Mouse (Mus musculus) embryonic facial prominence, embryonic 12.5 days (tissue): Measurements from ENCODE around the gene Rxfp4. TPM values are rescaled to one million over a fixed set of nuclear protein-coding genes. Genes with fewer than 3 reads are reported as not detected.
A peak's percentile ranks its signal among the peaks of the same experiment; 100 is the strongest.

Experiments
- ATAC-seq: fragments of 200-750 bp; cut with Nextera tagmentation; 2 replicates; pipeline ENCODE4 v1.8.0; 2017; ENCODE audit not compliant: insufficient number of reproducible peaks, insufficient read depth, low FRiP score, low TSS enrichment
- H3K27ac ChIP-seq: fragments of 300-500 bp; sonication (generic); 2 replicates; pipeline ENCODE4 v1.5.1; 2016; ENCODE audit warnings: mild to moderate bottlenecking
- H3K27me3 ChIP-seq: fragments of 300-500 bp; sonication (generic); 2 replicates; pipeline ENCODE4 v1.6.1; 2016; ENCODE audit warnings: mild to moderate bottlenecking, moderate library complexity
- H3K36me3 ChIP-seq: fragments of 300-500 bp; sonication (generic); 2 replicates; pipeline ENCODE4 v1.6.1; 2016; ENCODE audit warnings: mild to moderate bottlenecking
- H3K4me1 ChIP-seq: fragments of 300-500 bp; sonication (generic); 2 replicates; pipeline ENCODE4 v1.6.1; 2016
- H3K4me2 ChIP-seq: fragments of 300-500 bp; sonication (generic); replicated peaks from 2 replicates; pipeline ENCODE4 v1.6.1; 2016; ENCODE audit warnings: mild to moderate bottlenecking, moderate library complexity
- H3K4me3 ChIP-seq: fragments of 300-500 bp; sonication (generic); 2 replicates; pipeline ENCODE4 v1.5.1; 2016; ENCODE audit warnings: mild to moderate bottlenecking
- H3K9ac ChIP-seq: fragments of 300-500 bp; sonication (generic); 2 replicates; pipeline ENCODE4 v1.6.1; 2016; ENCODE audit warnings: mild to moderate bottlenecking, moderate library complexity
- H3K9me3 ChIP-seq: fragments of 300-500 bp; sonication (generic); 2 replicates; pipeline ENCODE4 v1.6.1; 2016; ENCODE audit warnings: mild to moderate bottlenecking, moderate library complexity
- WGBS: fragments of 180-500 bp; shearing (Covaris S2); methylation state at CpG from one replicate; pipeline ENCODE4 v1.1.7; 2016; 5-methylcytosine and 5-hydroxymethylcytosine counted together
- polyA plus RNA-seq: library from polyadenylated mRNA; unstranded; fragments of >200 nt; fragmentation: Nextera tagmentation; extraction: Ambion mirVana; gene quantifications from 2 replicates; pipeline ENCODE4 v1.2.1, GENCODE M21; 2016

Rxfp4 gene
- polyA plus RNA-seq, 1 experiment from 2014 or later, result not detected

GRCm38 (mm10) chr3:88650713-88651504 lies 2.0 kb downstream of the Rxfp4 start:
- Histone ChIP-seq H3K4me1 (no peaks in the 10 kb centered on the region), H3K4me3 (no peak overlapping the region), H3K36me3 (peaks cover 29% of the 10 kb centered on the region), H3K27me3 (no peaks in the 10 kb centered on the region), H3K9me3 (no peaks in the 10 kb centered on the region), H3K4me2 (no peak overlapping the region), H3K9ac (no peak overlapping the region), H3K27ac (no peak overlapping the region)
- 75% methylated on average over 13 of the region's 13 CpGs for WGBS
- no peak for ATAC-seq

GRCm38 (mm10) chr3:88649967-88650366 lies 3.0 kb downstream of the Rxfp4 start:
- H3K4me1 ChIP-seq, result no peaks in the 10 kb centered on the region
- WGBS, result 95% methylated on average over 13 of the region's 13 CpGs
- H3K4me2 ChIP-seq, result no peak overlapping the region
- ATAC-seq, result no peak
- no peak overlapping the region for H3K9ac ChIP-seq
- peaks cover 39% of the 10 kb centered on the region for H3K36me3 ChIP-seq
- no peaks in the 10 kb centered on the region for H3K9me3 ChIP-seq
- no peak overlapping the region for H3K27ac ChIP-seq
- no peak overlapping the region for H3K4me3 ChIP-seq
- no peaks in the 10 kb centered on the region for H3K27me3 ChIP-seq

DNA sequence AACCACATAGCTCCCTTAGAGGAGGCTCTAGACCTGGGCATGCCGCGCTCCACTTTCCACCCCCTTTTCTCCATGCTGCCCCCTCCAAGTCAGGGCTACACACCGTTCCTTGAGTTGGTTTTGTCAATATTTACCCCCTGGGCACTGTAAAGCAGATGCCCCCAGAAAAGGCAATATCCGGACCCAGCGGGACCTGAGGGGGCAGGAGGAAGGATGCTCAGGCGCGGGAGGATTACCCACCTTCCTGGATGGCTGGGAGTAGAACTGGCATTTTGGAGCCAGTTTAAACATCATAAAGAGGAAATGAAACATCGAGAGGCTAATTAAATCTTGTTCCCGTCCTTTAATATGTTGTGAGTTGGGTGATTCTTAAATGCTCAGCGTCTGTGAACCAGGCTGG lies 3.8 kb downstream of the Rxfp4 start:
- peaks cover 47% of the 10 kb centered on the region for H3K36me3 ChIP-seq

GRCm38 (mm10) chr3:88648452-88649168 lies 4.3 kb downstream of the Rxfp4 start:
- Histone ChIP-seq H3K9me3 (no peaks in the 10 kb centered on the region), H3K4me3 (no peak overlapping the region), H3K27ac (no peak overlapping the region), H3K4me1 (no peaks in the 10 kb centered on the region), H3K9ac (no peak overlapping the region), H3K36me3 (peaks cover 52% of the 10 kb centered on the region), H3K4me2 (no peak overlapping the region), H3K27me3 (no peaks in the 10 kb centered on the region)
- ATAC-seq, result no peak
- 86% methylated on average over 12 of the region's 12 CpGs for WGBS

More for the DNA sequence above, 3.8 kb downstream of the Rxfp4 start:
- H3K4me1 ChIP-seq, result no peaks in the 10 kb centered on the region
- no peak overlapping the region for H3K9ac ChIP-seq
- no peak overlapping the region for H3K4me3 ChIP-seq
- H3K27ac ChIP-seq, result no peak overlapping the region
- H3K27me3 ChIP-seq, result no peaks in the 10 kb centered on the region
- 82% methylated on average over 10 of the region's 10 CpGs for WGBS
- ATAC-seq, result no peak
- no peak overlapping the region for H3K4me2 ChIP-seq
- no peaks in the 10 kb centered on the region for H3K9me3 ChIP-seq

DNA sequence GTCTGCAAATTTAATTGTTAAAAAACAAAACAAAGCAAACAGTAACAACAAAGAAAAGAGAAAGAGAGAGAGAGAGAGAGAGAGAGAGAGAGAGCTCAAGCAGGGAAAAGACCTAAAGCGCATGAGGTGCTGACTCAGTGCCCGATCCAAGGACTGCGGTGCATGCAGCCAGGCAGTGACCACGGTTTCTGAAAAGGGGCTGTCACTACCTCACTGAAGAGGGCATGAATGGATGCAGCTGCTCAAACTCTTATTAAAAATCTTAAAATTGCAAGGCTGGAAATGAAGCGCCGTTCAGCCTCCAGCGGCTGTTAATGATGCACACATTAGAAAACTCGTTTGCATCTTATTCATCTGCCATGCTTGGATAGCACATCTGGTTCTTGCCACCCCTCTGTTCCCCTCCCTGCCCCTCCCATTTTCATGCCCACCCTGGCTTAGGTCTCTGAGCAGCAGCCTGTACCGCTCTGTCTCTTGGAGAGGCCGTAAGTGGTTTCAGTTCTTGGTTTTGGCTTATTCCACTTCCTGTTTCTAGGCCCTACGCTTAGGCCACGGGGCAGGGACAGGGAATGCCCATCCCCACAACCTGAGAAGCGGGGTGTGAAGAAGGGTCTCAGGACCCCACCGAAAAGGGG lies 5.0 kb downstream of the Rxfp4 start:
- no peak overlapping the region for H3K9ac ChIP-seq
- no peak overlapping the region for H3K4me3 ChIP-seq
- ATAC-seq, result no peak
- 94% methylated on average over 14 of the region's 14 CpGs for WGBS
- no peak overlapping the region for H3K4me2 ChIP-seq
- peaks cover 59% of the 10 kb centered on the region for H3K36me3 ChIP-seq
- no peaks in the 10 kb centered on the region for H3K27me3 ChIP-seq
- H3K4me1 ChIP-seq, result no peaks in the 10 kb centered on the region
- no peaks in the 10 kb centered on the region for H3K9me3 ChIP-seq
- no peak overlapping the region for H3K27ac ChIP-seq

GRCm38 (mm10) chr3:88647076-88647475 lies 5.9 kb downstream of the Rxfp4 start:
- no peaks in the 10 kb centered on the region for H3K27me3 ChIP-seq
- H3K36me3 ChIP-seq, result peaks cover 68% of the 10 kb centered on the region
- WGBS, result 75% methylated on average over 3 of the region's 3 CpGs

DNA sequence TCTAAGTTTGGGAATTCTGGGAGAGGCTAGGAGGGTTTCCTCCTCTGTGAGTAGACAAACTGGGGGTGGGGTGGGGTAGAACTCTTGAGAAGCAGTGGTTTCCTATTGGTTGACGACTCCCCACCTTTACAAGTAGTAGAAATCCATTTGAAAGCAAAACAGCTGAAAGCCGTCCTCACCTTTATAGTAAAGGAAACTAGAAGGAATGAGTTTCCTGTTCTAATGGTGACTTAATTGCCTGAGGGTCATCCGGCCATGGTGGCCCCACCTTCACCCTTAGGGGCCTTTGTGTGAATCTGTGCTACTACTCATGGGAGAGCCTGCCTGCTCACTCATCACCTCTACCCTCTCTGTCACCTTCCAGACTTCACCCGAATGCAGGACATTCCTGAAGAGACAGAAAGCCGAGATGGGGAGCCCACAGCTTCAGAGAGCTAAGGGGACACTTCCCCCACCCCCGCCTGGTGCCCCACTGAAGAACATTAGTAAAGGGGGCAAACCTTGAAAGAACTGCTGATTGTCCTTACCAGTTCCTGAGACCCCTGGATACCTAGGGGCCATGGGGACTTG lies 6.4 kb downstream of the Rxfp4 start:
- WGBS, result 75% methylated on average over 6 of the region's 6 CpGs
- no peak overlapping the region for H3K9ac ChIP-seq
- H3K4me3 ChIP-seq, result no peak overlapping the region
- no peaks in the 10 kb centered on the region for H3K4me1 ChIP-seq
- no peaks in the 10 kb centered on the region for H3K9me3 ChIP-seq
- no peak overlapping the region for H3K4me2 ChIP-seq
- no peak for ATAC-seq
- no peak overlapping the region for H3K27ac ChIP-seq
- no peaks in the 10 kb centered on the region for H3K27me3 ChIP-seq
- peaks cover 73% of the 10 kb centered on the region for H3K36me3 ChIP-seq

More at GRCm38 (mm10) chr3:88647076-88647475, 5.9 kb downstream of the Rxfp4 start:
- no peak overlapping the region for H3K4me3 ChIP-seq
- no peak overlapping the region for H3K9ac ChIP-seq
- H3K4me2 ChIP-seq, result no peak overlapping the region
- H3K27ac ChIP-seq, result no peak overlapping the region
- no peaks in the 10 kb centered on the region for H3K4me1 ChIP-seq
- H3K9me3 ChIP-seq, result no peaks in the 10 kb centered on the region
- no peak for ATAC-seq

DNA sequence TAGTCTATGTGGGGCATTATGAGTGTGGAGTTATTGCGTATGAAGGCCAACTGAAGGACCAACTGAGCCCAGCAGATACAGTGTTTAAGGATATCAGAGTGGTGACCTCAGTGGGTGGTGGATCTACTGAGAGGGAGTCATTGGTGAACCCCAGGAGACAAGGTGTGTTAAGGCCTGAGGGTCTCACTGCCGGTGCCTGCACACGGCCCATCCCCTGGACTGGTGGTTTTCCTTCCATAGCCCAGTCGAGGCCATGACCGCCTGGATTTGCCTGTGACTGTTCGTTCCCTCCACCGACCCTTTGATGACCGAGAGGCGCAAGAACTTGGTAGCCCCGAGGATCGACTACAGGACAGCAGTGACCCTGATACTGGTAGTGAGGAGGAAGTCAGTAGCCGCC lies 7.0 kb downstream of the Rxfp4 start:
- Histone ChIP-seq H3K9ac (no peak overlapping the region), H3K27me3 (no peaks in the 10 kb centered on the region), H3K9me3 (no peaks in the 10 kb centered on the region), H3K27ac (no peak overlapping the region), H3K4me1 (no peaks in the 10 kb centered on the region), H3K4me3 (no peak overlapping the region), H3K4me2 (no peak overlapping the region), H3K36me3 (peaks cover 78% of the 10 kb centered on the region)
- WGBS, result 94% methylated on average over 12 of the region's 12 CpGs
- no peak for ATAC-seq

DNA sequence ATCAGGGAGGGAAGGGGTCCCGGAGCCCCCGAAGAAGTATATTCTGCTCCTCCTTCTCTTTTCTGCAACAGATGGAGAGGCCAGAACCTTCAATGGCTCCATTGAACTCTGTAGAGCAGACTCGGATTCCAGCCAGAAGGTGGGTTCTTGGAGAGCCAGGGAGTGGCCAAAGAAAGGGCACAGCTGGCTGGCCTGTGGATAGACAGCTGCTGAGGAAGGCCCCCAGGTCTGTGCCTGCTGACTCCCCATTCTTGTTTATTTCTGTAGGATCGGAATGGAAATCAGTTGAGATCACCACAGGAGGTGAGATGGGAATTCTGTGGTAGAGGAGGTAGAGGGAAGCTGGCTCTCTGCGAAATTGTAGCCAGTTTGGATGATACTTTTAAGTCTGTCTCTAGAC lies 9.9 kb downstream of the Rxfp4 start:
- no peak for ATAC-seq
- Histone ChIP-seq H3K4me3 (no peak overlapping the region), H3K4me2 (no peak overlapping the region), H3K27ac (no peak overlapping the region), H3K4me1 (no peaks in the 10 kb centered on the region), H3K9ac (no peak overlapping the region), H3K36me3 (peaks cover 95% of the 10 kb centered on the region), H3K9me3 (no peaks in the 10 kb centered on the region), H3K27me3 (no peaks in the 10 kb centered on the region)
- WGBS, result 83% methylated on average over 5 of the region's 5 CpGs

GRCm38 (mm10) chr3:88640676-88641075 lies 12.3 kb downstream of the Rxfp4 start:
- Histone ChIP-seq H3K27ac (no peak overlapping the region), H3K9ac (no peak overlapping the region), H3K36me3 (peaks cover 91% of the 10 kb centered on the region), H3K4me2 (no peak overlapping the region), H3K9me3 (no peaks in the 10 kb centered on the region), H3K4me3 (no peak overlapping the region), H3K27me3 (no peaks in the 10 kb centered on the region), H3K4me1 (no peaks in the 10 kb centered on the region)
- 76% methylated on average over 1 of the region's 1 CpGs for WGBS
- 0 out of 2 replicates have a peak, but pooled peaks have one; percentile 8 for ATAC-seq

DNA sequence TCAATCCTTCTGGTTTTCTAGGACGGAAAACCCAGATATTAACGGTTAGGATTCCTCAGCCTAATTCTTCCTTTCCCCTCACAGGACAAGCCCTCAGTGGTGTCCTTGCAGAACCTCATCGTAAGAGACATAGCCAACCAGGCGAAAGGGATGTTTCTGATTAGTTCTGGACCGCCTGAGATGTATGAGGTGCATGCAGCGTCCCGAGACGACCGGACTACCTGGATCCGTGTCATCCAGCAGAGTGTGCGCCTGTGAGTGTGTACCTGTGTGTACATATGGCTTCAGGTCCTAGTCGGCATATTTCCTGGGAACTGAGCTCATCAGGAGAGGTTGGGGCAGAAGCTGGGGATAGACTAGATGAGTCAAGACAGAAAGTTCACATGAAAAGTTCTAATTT lies 13.7 kb downstream of the Rxfp4 start:
- Histone ChIP-seq H3K4me1 (no peaks in the 10 kb centered on the region), H3K9ac (no peak overlapping the region), H3K4me3 (no peak overlapping the region), H3K27me3 (no peaks in the 10 kb centered on the region), H3K9me3 (no peaks in the 10 kb centered on the region), H3K27ac (no peak overlapping the region), H3K36me3 (peaks cover 91% of the 10 kb centered on the region), H3K4me2 (no peak overlapping the region)
- no peak for ATAC-seq
- WGBS, result 93% methylated on average over 12 of the region's 12 CpGs
